Mouse (Mus musculus) lung, adult 2 months (tissue): ENCODE measurements around the gene Olfr577. TPM values are rescaled to one million over a fixed set of nuclear protein-coding genes. Genes with fewer than 3 reads are reported as not detected.

ENCODE experiments used
- DNase-seq: peaks from one replicate; pipeline ENCODE4 v3.0.0; 2022
- H3K4me1 ChIP-seq: fragments of 200-500 bp; 2 replicates; pipeline ENCODE4 v1.6.1; 2011; ENCODE audit warnings: low read length; ENCODE audit not compliant: control insufficient read depth, insufficient read depth
- H3K4me3 ChIP-seq: fragments of 200-500 bp; replicated peaks from 2 replicates; pipeline ENCODE3; 2011; ENCODE audit warnings: low read depth, mild to moderate bottlenecking, control low read depth, low read length; ENCODE audit errors: extremely low read depth
- CTCF ChIP-seq: fragments of 200-500 bp; IDR thresholded peaks from 2 replicates; pipeline ENCODE4 v1.5.1; 2011; ENCODE audit warnings: mild to moderate bottlenecking, low read length, control low read depth; ENCODE audit not compliant: insufficient read depth
- POLR2A ChIP-seq: fragments of 200-500 bp; IDR thresholded peaks from 2 replicates; pipeline ENCODE4 v1.6.1; 2011; ENCODE audit warnings: low read depth, mild to moderate bottlenecking, control low read depth, low read length, borderline replicate concordance; ENCODE audit errors: extremely low read depth
- WGBS: fragments of 180-500 bp; shearing (Covaris S2); methylation state at CpG from one replicate; pipeline ENCODE4 v1.1.7; 2018; 5-methylcytosine and 5-hydroxymethylcytosine counted together
- polyA plus RNA-seq: library from polyadenylated mRNA; depleted of rRNA; stranded (reverse); fragments of >200 nt; gene quantifications from 2 replicates; pipeline ENCODE4 v1.2.3, GENCODE M21; 2012; rRNA removed

Olfr577 gene
- polyA plus RNA-seq: not detected in 2 replicates

DNA sequence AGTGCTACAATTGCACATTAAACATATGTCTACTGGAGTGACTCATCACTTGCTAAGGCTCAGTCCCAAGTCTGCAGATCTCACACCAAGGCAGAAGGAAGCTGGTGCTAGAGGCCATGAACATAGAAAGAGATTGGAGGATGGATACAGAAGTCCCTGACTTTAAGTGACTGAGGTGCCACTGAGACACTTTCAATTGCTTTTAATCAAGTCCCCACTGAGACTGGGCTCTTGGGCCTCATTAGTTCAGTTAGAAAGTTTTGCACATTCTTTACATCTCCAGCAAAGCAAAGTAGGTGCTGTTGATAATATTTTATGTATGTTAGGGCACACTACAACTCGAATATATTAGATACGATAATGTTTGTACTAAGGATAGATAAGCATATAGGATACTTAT is at the start of gene Olfr577:
TSS of gene Olfr577 (minus strand) at position 101 of the 400 bp plus-strand sequence.
- no peak for TF ChIP-seq POLR2A
- TF ChIP-seq CTCF: no peak
- 67% methylated on average over 2 of the region's 2 CpGs for WGBS
- H3K4me3 ChIP-seq: no peak within 1 kb of the TSS

GRCm38 (mm10) chr7:102989224-102989623 is 13.5 kb upstream of the Olfr577 start, which contains the start of gene Olfr578:
Gene Olfr578, minus strand, starts transcription at chr7:102989324.
- Histone ChIP-seq H3K4me3 (no peak within 1 kb of the TSS), H3K4me1 (no peaks in the 10 kb centered on the region)
- no peak for TF ChIP-seq CTCF
- TF ChIP-seq POLR2A: no peak
- DNase-seq: no peak
- WGBS: 56% methylated on average over 3 of the region's 3 CpGs

More for the DNA sequence above, at the start of gene Olfr577:
- no peak for DNase-seq
- no peaks in the 10 kb centered on the region for H3K4me1 ChIP-seq

GRCm38 (mm10) chr7:102974399-102974798 is 1.3 kb downstream of the Olfr577 start:
- TF ChIP-seq POLR2A (no peak), CTCF (no peak)
- Histone ChIP-seq H3K4me1 (no peaks in the 10 kb centered on the region), H3K4me3 (no peak overlapping the region)
- 26% methylated on average over 1 of the region's 1 CpGs for WGBS
- no peak for DNase-seq

GRCm38 (mm10) chr7:102962360-102962759 is 13.4 kb downstream of the Olfr577 start, which contains the start of gene Olfr576:
Gene Olfr576, plus strand, starts transcription at chr7:102962660.
- no peak for TF ChIP-seq CTCF
- TF ChIP-seq POLR2A: no peak
- WGBS: 14% methylated on average over 2 of the region's 2 CpGs
- Histone ChIP-seq H3K4me1 (no peaks in the 10 kb centered on the region; the same call in 1 of the 2 replicates), H3K4me3 (no peak within 1 kb of the TSS)
- DNase-seq: no peak

DNA sequence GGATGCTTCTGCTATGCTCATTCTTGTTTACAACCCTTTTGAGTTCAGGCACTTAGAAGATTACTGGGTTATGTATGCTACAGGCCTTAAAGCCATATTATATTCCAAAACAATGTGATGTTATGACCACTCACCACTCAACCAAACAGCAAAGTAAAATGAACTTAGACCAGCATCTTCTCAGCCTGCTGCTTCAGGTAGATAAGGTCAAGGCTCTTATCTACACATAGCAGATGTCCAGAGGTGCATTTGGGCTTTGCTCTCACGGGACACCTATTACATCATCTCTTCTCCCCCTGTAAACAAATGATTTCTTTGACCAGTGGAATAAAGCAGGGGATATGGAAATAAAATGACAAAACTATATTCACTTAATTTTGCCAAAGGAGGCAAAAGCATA is 17.1 kb downstream of the Olfr577 start, which contains the start of gene Olfr575:
TSS of gene Olfr575 (minus strand) at position 183 of the 400 bp plus-strand sequence.
- H3K4me1 ChIP-seq: no peaks in the 10 kb centered on the region
- TF ChIP-seq POLR2A (no peak), CTCF (no peak)
- 23% methylated on average over 1 of the region's 1 CpGs for WGBS
- no peak for DNase-seq
- H3K4me3 ChIP-seq: no peak within 1 kb of the TSS

GRCm38 (mm10) chr7:102958137-102958536 is 17.6 kb downstream of the Olfr577 start:
- DNase-seq: no peak
- H3K4me1 ChIP-seq: no peaks in the 10 kb centered on the region
- H3K4me3 ChIP-seq: no peak overlapping the region
- TF ChIP-seq POLR2A: no peak
- TF ChIP-seq CTCF: no peak
- WGBS: 50% methylated on average over 3 of the region's 3 CpGs

DNA sequence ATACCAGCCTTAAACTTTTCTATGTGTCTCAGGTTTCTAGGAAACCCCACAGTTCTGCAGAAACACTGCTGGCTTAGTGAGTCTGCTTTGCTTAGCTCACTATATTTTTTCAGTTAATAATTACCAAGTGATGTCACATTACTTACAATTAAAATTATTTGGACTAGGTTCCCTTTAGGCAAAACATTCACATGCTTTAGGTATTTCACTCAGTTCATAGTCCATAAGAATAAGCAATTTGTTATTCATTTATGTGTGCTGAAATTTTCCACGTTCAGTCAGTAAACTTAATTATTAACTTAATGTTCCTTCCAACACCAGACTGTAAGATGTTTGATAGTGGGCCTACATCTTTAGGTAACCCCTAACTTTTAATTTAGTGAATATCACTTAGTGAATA is 25.0 kb downstream of the Olfr577 start:
- DNase-seq: no peak
- TF ChIP-seq CTCF (no peak), POLR2A (no peak)
- Histone ChIP-seq H3K4me3 (no peak overlapping the region), H3K4me1 (no peaks in the 10 kb centered on the region)
- 53% methylated on average over 1 of the region's 1 CpGs for WGBS

GRCm38 (mm10) chr7:102948167-102948566 is 27.6 kb downstream of the Olfr577 start, which contains the start of gene Olfr574:
Gene Olfr574, plus strand, starts transcription at chr7:102948467.
- TF ChIP-seq CTCF: no peak
- TF ChIP-seq POLR2A: no peak
- WGBS: 83% methylated on average over 1 of the region's 1 CpGs
- DNase-seq: no peak
- Histone ChIP-seq H3K4me1 (no peaks in the 10 kb centered on the region), H3K4me3 (no peak within 1 kb of the TSS)

DNA sequence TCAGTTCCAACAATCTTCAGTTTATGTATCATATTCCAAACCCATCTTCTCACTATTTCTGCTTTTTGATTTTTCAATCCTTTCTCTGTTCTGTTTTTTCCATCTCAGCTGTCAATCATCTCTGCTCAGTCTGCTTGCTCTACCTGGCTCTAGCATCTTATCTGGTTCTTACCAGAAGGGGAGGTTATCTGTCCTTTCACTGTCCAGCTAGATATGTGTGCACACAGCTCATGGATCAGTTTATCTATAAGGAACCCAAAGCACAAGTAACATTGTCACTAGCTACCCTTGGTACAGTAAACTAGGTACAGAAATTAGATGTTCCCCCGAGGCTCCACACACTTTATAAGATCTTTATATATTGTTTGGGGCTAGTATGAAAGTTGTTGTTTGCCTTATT is 32.3 kb downstream of the Olfr577 start:
- H3K4me3 ChIP-seq: no peak overlapping the region
- TF ChIP-seq CTCF: no peak
- TF ChIP-seq POLR2A: no peak
- no peak for DNase-seq
- 79% methylated on average over 1 of the region's 1 CpGs for WGBS
- H3K4me1 ChIP-seq: no peaks in the 10 kb centered on the region

- no peak for DNase-seq
- H3K4me3 ChIP-seq: no peak within 1 kb of the TSS
- WGBS: 79% methylated on average over 2 of the region's 2 CpGs
- H3K4me1 ChIP-seq: no peaks in the 10 kb centered on the region
- no peak for TF ChIP-seq CTCF
- no peak for TF ChIP-seq POLR2A
Observed at GRCm38 (mm10) chr7:102942475-102942874, 33.3 kb downstream of the Olfr577 start, which contains the start of gene Olfr573-ps1. Gene Olfr573-ps1, minus strand, starts transcription at chr7:102942575.
